Mouse (Mus musculus) cerebellum, postnatal 36 days (tissue): Measurements from ENCODE around the gene March11.

ENCODE experiments used
- DNase-seq, 2 experiments: peaks; one replicate each; pipeline ENCODE4 v3.0.0; 2021 to 2022; ENCODE audit warnings: mixed read lengths in 2 of 2

Gene March11

DNA sequence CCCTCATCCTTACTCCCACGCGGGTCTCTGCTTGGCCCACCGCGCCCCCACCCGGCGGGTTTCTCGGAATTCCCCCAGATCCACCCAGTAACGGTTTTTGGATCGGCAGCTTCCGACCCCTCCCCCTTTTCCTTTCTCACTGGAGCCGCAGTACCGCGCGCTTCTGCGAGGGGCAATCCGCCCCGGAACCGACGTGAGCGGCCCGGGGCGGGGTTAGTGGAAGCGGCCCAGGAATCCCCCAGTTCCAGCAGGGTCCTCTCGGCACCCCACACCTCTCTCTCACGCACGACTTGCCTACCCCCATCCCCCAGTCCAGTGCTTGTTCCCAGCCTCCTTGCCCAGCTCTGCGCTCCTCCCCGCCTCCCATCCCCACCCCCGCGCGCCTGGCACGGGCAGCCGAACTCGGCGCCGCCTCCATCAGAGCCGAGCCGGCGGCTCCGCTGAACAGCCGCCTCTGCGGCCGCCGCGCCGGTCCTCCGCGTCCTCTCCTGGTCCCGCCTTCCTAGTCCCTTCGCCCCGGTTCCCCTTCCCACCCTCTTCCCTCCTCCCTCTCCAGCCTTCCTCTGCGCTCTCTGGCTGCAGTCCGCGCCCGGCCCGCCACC lies at the start of gene March11:
TSS of gene March11 (plus strand) at position 420 of the 602 bp plus-strand sequence.
- peak; percentile 57 to 63 for DNase-seq

DNA sequence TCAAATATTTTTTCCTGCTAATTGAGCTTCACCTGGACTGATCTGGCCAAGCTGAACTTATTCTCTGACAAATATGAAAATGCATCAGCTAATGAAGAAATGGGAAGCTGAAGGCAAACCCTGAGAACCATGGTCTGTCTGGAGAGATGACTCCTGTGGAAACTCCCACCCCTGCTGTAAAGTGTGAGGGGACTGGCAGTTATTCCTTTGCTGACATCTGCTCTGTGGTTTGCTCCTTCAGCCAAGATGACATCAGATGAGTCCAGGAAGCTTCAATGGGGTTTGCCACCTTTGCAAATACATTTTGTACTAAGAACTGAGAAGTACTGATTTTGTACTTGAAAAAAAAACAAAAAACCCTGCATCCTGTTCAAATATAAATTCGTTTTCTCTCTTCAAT lies 46.5 kb upstream of the March11 start:
- no peak for DNase-seq

DNA sequence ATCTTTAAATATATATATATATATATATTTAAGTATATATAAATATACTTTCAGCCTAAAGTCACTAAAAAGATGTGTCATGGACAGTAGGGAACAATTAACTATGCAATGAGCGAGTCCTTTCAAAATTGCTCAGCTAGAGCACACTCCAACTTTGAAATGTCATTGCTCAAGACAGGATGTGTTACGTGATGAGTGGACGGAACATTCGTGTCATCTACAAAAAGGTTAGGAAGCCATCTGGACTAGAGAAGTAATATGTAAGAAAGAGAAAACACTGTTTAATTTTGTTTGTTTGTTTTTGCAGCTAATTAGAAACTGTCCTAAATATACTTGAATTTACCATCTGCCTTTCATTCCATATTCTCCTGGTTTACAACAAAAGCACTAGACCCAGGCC lies 39.3 kb upstream of the March11 start:
- DNase-seq = no peak

DNA sequence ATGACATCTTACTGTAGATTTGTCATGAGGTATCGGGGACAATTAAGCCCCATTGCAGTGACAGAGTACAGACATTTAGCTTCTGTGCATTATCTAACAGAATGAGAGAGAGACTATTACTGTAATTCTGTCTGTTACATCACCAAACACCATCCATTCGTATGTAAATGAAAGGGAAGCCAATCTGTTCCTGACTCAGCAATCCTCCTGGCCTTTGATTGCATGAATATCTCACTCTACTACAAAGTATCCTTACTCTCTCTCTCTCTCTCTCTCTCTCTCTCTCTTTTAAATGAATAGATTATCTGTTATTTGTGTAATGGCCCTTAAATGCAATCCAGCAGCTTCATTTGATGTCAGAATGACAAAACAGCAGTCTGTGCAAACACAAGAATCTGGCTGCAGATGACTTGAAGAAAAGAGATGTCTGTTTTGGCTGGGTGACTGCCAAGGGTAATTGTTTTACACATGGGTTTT lies 32.8 kb upstream of the March11 start:
- DNase-seq = no peak

DNA sequence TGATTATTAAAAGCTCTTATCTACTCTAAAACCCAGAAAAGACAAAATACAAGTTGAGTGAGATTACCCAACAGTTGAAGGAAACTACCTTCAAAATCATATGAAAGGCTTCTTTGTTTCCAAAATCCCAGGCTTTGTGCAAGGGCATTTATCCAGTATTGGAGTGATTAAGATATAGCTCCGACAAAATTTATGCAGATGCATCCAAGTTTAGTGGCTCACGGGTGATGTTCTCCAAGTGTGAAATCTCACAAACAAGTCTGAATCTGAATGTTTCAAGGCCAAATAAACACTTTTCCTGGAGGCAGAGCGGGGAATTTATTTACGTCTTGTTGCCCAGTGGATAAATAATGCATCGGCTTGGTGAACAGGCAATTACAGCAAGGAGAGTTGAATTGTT lies 32.2 kb upstream of the March11 start:
- DNase-seq = no peak

DNA sequence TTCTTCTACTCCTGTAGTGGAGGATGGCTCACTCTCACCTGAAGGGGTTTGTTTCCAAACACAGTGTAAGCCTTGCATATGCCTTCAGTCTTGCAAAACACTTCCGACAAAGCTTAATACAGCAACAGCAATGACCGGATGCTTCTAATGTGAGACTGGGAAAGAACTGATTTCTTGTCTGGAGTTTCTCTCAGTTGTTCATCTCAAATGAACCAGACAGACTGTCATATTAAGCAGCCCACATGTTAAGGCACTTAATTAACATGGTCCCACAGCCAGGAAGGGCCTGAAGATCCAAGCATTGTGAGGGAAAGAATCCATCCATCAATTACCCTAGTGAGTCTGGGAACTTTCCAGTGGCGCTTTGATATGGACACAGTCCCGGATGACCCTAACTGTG lies 17.0 kb upstream of the March11 start:
- DNase-seq = no peak

DNA sequence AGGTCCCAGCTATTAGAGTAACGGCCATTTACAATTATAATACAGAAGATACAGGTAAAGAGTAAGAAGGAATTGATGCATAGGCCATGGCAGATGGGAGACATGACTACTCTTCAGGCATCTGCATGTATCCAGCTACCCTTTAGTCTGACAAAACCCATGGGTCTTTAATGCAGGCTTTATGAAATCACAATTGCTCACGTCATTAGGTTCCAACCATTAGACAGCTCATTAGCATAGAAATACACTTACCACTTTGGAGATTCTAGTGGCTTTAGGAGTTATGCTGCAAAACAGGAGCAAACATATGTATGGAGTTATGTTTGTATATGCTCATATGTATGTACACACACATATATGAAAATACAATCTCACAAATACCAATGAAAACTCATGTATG lies 16.0 kb upstream of the March11 start:
- DNase-seq = no peak

DNA sequence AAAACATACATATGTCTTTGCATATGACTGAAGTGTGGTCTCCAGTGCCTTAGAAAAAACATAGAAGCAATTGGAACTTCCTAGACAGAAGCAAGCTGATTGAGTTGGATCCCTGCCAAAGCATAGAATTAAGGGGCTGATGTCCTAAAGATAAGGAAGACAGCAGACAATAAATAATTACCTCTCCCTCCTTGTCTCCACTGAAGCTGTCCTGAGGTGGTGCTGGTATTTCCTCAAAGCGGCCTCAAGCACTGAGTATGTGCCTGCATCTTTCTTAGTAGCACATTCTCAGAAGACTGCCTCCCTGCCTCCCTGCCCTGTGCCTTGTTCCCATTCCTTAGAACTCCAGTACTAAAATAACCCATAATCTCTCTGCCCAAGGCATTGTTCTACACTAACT lies 15.6 kb upstream of the March11 start:
- no peak for DNase-seq

DNA sequence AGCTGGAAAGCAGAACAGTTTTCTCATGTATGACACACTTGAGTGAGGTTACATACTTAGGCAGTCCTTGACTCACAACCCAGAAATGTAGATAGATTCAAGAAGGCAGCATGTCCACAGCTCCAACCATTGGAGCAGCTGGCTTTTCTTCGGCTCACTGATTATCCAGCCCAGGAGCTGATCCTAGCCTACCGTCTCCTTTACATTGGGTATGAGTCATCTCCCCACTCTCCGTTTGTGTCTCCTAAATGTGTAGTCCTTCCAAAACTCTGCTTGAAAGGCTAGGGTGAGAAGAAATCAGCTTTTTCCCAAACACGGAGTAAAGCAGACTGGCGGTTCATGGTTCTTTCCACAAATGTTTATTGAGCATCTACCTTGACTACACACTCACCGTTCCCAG lies 10.2 kb upstream of the March11 start:
- DNase-seq = no peak

DNA sequence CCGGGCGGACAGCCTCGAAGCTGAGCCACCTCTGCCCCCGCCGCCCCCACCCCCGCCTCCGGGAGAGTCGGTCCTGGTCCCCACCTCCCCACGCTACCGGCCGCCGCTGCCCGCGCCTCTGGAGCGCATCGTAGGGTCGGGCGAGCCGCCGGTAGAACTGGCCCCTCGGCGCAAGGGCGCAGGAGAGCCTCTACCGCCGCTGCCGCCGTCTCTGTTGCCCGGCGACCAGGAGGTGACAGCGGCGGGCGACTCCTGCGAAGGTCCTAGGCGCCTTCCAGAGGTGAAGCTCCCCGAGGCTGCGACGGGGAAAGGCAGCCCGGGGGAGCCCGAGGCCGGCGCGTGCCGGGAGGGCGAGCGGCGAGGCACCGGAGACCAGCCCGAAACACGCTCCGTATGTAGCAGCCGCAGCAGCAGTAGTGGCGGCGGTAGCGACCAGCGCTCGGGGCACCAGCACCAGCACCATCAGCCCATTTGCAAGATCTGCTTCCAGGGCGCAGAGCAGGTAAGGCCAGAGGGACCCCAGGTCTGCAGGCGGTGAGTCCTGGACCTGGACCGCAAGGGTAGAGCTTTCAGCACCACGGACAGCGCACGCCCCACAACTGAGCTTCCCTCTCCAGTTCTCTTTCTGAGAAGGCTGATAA lies 563 bp downstream of the March11 start:
- DNase-seq = peak; percentile 24 to 34

DNA sequence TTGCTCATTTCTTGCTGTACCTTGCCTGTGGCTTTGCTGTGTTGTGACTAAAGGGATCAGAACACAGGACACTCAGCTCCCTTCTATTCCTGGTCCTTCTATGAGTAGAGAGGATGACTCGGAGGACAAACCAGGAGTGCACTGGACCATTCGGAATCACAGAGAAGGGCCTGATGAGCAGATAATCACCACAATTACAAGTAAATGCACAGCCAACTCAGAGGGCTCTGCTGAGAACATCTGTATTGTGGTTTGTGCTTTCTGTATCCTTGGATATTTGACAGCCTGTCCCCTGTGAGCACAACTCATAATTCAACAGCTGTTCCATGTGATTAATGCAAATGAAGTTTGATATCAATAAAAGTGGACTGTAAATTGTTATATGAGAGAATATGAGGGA lies 11.0 kb downstream of the March11 start:
- DNase-seq = no peak

DNA sequence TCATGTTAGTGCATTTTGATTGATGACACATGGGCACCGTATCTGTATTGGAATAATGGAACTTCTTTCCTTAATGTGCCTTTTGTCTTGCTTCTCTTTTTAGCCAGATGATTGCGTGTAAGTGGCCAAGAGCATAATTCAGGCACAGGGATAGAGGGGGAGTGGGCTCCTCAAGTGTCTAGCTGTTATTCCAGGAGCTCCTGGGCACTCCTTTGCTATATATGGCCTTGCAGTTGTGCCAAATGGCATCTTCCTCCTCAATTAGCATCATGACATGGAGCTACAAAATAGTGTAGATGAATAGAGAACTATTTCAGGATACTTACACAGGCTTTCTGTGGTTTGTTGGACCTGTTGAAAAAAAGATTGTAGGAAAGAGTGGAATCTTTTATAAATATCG lies 11.6 kb downstream of the March11 start:
- DNase-seq = no peak

DNA sequence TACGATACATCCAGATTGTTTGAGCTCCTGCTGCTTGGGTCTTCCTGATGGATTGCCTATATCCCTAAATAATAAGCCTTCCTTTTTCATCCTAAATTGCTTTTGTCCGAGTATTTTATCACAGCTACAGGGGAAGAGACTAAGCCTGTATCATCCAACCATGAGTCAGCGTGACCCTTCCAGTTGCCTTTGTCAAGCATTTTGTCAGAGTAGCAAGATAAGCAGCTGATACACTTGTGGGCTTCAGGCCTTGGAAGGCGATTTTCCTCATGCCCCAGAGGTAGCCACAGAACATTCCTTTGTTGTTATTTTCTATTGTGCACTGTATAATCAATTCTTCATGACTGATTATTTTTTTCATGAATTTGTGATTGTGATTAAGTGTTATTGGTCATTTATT lies 14.0 kb downstream of the March11 start:
- DNase-seq = no peak

DNA sequence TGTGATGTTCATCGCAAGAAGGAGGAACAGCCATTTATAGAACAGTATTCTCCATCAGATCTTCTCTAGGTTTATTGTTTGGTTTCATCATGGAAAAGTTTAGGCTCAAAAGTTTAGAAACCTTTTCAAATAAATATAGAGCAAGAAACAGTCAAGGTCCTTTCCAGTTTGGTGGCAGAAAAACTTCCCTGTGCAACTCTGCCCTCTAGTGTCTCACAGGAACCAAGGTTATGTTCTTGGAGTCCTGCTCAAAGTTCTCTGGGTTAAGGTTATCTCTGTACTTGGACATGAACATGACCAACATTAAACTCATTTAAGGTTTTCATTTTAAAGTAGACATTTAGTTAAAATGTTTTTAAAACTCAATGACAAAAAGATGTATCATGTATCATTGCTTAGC lies 18.3 kb downstream of the March11 start:
- no peak for DNase-seq

DNA sequence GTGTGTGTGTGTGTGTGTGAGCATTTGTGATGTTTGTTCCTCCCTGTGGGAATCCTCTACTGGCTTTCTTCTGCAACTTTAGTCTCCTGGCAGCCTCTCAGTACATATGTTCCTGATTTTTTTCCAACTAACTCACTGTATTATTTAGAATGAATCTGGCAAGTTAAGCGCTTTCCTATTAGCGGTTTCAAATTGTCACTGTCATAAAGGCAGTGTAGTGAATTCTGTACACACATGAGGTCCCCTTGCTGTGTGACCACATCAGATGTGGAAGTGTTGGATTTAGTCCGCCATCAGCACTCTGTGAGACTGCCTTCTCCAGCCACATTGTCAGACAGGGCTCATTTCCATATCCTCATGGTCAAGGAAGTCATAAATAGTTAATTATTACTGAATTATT lies 26.9 kb downstream of the March11 start:
- DNase-seq = no peak

DNA sequence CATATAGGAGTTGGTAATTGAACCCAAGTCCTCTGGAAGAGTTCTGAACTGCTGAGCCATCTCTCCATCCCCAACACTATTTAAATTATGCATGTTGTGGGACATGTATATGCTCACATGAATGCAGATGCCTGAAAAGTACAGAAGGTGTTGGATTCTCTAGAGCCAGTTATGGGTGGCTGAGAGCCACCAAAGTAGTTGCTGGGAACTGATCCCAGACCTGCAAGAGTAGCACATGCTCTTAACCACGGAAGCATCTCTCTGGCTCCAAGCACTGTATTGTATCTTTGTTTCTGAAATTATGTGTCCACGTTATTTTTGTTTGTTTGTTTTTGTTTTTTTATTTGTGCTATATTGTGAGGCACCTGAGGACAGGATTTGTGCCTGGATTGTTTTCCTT lies 28.9 kb downstream of the March11 start:
- DNase-seq = no peak

DNA sequence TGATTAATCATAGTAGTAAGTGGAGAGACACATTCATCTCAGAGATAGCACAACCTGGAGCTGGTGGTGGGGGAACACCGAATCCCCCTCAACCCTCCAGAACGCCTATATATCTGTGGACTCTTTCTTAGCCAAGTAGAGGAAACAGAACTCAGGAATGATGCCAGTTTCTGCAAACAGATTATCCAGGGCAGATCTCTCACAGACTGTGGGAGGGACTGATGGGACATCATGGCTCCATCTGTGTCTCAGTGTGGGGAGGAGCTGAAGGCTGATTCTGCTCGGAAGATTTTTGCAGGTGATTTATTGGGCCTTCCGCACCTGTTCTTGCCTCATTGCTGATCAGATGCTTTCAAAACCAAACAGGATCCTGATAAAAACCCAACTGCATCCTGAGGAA lies 29.5 kb downstream of the March11 start:
- DNase-seq = no peak

DNA sequence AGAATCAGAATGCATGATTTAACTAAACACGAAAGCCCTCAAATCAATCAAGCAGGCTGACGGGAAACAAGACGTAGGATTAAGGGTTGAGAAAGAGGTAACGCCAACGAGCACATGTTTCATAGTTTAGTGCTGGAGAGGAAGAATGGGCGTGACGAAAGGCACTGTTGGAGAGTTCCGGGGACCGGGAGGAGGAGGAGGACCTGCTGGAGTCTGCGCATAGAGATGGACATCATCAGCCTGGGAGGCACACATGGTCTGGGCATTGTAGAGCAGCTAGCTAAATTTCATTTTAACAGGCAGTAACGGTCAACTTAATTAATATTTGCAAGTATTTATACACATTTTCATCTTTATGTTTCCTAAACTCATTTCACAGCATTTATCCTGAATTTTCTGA lies 31.6 kb downstream of the March11 start:
- no peak for DNase-seq

DNA sequence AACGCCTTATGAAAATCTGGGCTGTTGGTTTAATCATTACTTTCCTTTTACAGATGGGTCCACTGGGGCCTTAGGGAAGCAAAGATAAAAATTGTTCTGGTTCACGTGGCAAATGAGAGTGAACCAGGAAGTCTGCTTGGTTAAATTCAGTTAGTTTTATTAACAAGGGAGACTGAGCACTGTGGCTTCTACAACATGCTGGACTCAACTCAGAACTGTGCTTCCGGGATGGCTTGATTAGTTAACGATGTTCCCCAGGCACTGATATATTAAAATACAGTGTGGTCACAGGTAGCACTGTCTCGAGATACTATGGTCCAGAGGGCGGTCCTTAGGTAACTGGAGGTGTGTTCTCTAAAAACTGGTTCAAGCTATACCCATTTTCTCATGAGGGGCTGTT lies 32.1 kb downstream of the March11 start:
- no peak for DNase-seq

DNA sequence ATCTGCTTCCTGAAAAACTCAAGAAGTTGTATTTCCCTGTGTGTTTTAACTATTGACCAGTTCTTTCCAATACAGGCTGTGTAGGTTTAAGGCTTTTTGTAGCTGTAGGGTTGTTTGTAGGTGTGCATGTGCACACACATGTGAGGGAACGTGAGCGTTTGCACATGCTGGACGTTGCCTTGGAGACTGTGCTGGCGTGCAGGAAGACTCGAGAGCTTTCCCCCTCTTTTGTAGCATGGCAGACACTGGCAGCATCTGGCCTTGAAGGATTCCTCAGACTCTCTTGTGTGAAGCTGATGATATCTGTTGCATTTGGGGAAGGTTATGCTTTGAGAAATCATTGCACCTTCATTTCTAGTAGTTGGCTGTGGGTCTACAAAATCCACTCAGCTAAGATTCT lies 35.5 kb downstream of the March11 start:
- DNase-seq = no peak

DNA sequence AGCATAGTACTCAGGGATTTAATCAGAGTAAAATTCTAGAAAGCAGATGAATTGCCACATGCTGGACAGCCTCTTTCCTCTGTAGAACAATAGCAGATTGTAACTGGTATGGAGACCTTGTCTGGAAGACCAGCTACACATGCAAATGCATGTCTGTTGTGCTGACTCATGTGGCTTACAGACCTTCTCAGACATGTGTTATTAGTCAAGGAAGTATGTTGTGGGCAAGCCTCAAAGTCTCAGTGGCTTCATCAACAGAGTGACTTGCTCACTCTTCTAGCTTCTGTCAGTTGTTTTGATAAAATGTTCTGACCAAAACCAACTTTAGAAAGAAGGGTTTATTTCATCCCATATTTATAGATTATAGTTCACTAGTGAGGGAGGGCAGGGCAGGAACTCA lies 44.8 kb downstream of the March11 start:
- DNase-seq = no peak

DNA sequence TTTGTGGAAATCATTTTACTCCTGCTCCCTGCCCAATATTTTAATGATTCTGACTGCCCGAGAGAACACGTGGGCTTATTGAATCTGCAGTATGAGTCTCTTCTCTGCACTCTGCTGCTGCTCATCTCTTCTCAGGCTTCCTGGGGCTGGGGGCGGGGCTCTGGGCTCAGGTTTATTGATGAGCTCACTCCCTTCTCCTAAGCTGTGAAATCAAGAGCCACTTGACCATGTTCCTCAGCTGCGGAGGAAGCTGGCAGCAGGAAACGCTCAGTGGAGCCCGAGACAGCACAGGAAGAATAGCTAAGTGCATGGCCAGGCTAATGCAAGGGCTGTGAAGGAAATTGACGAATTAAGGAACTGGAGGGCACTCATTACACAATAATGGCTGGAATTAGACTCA lies 56.5 kb downstream of the March11 start:
- DNase-seq = no peak

DNA sequence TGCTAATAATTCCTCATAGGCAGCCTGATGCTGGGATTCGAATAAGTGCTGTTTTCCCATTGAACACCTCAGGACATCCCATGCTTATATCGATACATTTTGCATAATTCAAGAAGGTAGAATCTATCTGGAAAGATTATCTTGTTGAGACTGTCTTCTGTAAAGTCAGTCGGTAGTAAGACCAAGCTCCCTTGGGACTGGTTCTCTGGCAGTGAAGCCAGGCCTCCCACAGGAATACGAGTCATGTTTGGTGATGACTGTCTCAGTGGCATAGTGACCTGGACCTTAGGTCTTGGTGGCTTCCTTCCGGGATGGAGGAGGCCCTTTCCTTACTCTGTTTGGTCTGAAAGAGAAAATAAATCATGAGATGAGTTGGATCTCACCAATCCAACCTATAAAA lies 57.7 kb downstream of the March11 start:
- no peak for DNase-seq

DNA sequence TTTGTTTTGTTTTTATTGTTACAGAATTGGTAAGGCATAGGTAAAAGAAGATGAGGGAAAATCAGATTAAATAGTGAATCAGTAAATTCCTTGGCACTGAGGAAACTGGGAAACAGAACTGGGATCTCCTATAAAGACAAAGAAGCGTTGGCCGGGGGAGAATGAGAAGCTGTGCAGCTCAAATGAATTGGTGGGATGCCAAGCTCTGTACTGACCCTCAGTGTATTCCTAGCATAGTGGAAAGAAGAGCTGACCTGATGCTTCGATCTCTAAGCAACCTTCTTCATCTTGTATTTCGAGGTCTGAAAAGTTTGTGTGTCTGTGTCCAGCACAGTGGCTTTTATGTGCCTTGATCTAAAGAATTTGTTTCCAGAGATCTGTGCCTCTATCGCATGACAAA lies 64.9 kb downstream of the March11 start:
- DNase-seq = no peak

DNA sequence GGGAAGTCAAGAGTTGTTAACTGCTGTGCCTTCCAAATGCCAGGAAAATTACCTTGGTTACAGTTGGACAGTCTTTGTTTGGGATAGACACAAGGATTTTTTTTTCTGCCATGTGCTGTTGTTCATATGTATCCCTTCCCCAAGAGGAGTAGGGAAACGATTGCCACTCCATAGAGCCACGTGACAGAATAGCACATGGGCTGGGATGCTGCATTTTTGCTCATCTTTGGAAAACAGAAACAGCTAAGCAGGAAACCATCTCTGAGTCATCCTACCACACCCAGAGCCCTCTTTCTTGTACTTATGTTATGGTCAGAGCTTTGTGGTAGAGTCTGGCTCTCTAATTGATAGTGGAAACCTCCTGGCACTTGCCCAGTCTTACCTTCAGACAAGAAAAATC lies 65.4 kb downstream of the March11 start:
- DNase-seq = no peak
